Mouse (Mus musculus) T-helper 17 cell (primary cell): ENCODE results near the gene Nme2.

Experiments used
- in situ Hi-C, 2 experiments: fragments of 300-600 bp; cut with MboI, MseI; formaldehyde crosslinking; loops; 1 replicate in 1 of 2; 2 replicates in 1 of 2; pipeline ENCODE4 v1.15.1; 2025; ENCODE audit warnings: high pct_unique_total_duplicates in 2 of 2

Nme2 gene

DNA sequence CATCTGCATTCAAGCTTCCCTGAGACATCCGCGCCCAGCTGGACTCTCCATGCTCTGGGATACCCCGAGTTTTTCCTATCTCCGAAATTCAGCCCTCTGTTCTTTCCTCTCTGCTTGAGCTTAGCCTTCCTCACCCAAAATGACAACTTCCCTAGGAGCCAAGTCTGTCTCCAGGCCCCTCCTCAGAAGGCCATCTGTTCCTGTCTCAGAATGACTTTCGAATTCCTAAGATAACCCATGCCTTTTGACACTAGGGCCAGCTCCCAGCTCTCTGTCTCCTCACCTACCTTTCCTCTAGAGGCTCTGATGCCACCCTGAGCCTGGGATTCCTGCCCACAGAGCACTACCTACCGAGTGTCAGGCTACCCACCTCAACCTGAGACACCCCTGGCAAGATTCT is at the start of gene Nme2:
Nme2 (minus strand) TSS at position 101 of the 400 bp plus-strand sequence.
- in situ Hi-C loops: loop anchor here (5.0 to 25.0 kb wide), 2 partner anchors 69 to 131 kb away; partner anchors contain the start of genes Mbtd1 (in 1 of the 2) and Utp18 (in 1 of the 2)

- in situ Hi-C loops: no loop called here
Observed at GRCm38 (mm10) chr11:94003346-94003745, 47.3 kb upstream of the Nme2 start.

GRCm38 (mm10) chr11:93999276-93999675 is 43.2 kb upstream of the Nme2 start:
- in situ Hi-C loops: loop anchor here in 1 of 2 experiments (10.0 kb wide), 1 partner anchor 376 kb away; no protein-coding TSS in a partner anchor

- in situ Hi-C loops: loop anchor here in 1 of 2 experiments (10.0 kb wide), 1 partner anchor 378 kb away; no protein-coding TSS in a partner anchor
Observed at GRCm38 (mm10) chr11:93997141-93997775, 41.2 kb upstream of the Nme2 start.

GRCm38 (mm10) chr11:93996306-93997140 is 40.5 kb upstream of the Nme2 start:
- in situ Hi-C loops: loop anchor here in 1 of 2 experiments (10.0 kb wide), 1 partner anchor 378 kb away; no protein-coding TSS in a partner anchor

DNA sequence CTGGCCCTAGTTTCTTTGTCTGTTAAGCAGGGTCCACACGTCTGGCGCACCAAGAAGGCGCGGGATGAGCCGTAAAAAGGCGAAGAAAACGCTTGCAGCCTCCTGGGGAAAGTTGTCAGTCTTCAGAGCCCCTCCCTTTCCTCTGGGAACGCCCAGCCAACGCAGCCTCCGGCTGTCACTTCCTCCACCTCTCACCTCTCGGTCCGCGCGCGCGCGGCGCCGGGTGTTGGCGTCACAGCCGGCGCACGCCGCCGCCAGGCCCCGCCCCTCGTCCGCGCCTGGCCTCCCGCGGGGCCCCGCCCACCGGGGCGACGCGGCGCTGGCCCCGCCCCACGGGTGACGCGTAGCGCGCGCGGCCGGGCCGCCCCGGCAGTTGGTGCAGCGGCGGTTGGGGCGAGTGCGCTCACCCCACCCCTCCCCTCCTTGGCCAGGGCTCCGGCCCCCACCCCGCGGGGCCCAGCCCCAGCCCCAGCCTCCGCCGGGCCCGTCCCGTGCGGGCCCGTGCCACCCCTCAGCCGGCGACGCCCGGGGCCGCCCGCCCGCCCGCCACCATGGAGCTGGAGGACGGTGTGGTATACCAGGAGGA is 39.8 kb upstream of the Nme2 start, which contains the start of gene Spag9:
Spag9 (plus strand) TSS at position 372 of the 586 bp plus-strand sequence.
- in situ Hi-C loops: loop anchor here in 1 of 2 experiments (10.0 kb wide), 1 partner anchor 379 kb away; no protein-coding TSS in a partner anchor

DNA sequence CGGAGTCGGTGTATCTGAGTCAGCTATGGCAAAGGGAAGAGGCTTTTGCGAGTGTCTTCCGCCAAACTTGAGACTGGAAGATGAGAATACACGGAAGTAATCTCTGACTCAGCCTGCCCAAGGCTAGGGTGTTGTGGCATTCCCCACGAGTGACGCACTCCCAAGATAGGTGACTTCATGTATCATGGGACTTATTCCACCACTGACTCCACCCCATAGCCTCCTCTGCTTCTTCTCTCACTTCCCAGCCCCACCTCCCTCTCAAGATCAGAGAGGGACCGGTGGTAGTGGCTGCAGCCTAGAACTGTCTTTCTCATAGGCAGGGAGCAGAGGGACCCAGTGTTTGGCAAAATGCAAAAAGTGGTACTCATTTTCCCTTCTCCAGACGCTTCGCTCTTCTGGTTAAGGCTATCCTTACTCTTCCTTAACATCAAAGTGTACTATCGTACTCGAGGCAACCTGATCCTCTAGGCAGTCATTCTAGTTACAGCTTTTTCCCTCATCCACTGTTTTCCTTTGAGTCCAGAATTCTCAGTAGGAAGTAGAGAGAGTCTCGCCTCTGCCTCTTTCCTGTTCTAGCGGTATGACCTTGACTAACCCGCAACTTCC is 39.2 kb upstream of the Nme2 start:
- in situ Hi-C loops: loop anchor here in 1 of 2 experiments (10.0 kb wide), 1 partner anchor 380 kb away; no protein-coding TSS in a partner anchor

DNA sequence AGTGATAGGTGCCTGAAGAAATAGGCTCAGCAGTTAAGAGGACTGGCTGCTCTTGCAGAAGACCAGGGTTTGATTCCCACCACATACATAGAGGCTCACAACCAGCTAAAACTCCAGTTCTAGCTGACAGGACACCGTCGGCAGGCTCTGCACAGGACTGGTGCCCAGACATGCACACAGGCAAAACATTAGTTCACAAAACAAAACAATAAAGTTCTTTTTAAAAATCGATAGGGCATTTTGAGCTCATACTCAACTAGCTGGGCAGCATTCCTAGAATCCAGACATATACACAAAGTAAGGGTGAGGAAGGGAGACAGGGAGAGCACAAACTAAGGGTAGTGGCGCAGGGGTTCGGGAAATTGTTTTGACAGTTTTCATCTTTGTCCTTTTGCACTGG is 38.5 kb upstream of the Nme2 start:
- in situ Hi-C loops: loop anchor here in 1 of 2 experiments (10.0 kb wide), 1 partner anchor 380 kb away; no protein-coding TSS in a partner anchor

GRCm38 (mm10) chr11:93988328-93989062 is 32.4 kb upstream of the Nme2 start:
- in situ Hi-C loops: no loop called here

DNA sequence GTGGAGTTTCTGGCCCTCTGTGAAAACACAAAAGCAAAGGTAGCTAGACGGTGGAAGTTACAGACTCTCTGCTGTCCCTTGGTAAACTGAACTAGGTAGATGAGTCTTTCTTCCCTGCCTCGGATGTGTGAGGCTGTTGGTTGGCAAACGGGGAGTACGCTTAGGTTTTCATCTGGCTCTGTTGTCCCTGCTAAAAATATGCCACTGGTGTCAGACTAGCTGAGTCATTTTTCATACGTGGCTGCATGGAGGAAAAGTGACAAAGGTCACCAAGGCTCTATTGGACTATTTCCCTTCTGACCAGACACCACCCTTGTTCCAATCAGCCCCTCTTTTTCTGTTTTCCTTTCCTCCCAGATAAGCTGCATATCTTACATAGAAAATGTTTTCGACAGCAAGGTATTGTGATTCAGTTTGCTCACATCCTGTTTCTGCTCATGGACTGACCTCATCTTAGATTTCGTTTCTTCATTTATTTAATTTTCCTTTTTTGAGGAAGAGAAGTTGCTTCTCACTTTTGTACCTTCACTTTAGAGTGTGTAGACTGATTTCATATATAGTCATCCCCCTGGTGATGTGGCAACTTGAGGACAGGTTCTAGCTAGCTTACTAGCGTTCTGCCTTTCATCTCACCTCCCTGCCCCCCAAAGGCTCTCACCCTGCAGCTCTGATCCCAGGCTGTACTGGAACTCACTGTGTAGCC is 31.7 kb upstream of the Nme2 start:
- in situ Hi-C loops: no loop called here

- in situ Hi-C loops: no loop called here
Observed at GRCm38 (mm10) chr11:93987026-93987425, 31.0 kb upstream of the Nme2 start.

DNA sequence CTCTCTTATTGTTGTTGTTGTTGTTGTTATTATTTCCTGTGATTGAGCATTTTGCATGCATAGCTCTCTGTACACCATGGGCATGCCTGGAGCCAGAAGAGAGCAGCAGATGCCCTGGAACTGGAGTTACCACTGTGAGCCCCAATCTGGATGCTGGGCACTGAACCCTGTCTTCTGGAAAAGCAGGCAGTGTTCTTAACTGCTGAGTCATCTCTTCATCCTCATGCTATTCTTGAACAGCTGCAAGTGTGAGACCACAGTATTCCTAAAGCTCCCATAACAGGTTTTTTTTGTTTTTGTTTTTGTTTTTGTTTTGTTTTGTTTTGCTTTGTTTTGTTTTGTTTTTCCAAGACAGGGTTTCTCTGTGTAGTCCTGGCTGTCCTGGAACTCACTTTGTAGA is 30.2 kb upstream of the Nme2 start:
- in situ Hi-C loops: no loop called here

DNA sequence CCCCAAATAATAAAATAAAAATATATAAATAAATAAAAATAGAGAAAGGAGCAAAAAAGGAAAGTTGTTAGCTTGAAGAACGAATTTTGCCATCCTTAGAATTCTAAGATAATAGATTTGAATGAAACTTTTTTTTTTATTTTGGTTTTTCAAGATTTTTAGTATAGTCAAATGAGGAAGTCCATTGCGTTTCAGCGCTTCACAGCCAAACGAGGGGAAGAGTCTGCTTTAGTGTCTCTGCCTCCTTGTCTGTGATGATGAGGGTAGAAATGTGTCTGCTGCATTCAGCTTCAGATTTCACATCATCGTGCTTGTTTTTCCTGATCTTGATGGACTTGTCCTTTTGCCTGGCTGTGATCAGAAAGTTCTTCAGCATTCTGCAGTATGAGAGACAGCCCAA is 29.2 kb upstream of the Nme2 start:
- in situ Hi-C loops: no loop called here

DNA sequence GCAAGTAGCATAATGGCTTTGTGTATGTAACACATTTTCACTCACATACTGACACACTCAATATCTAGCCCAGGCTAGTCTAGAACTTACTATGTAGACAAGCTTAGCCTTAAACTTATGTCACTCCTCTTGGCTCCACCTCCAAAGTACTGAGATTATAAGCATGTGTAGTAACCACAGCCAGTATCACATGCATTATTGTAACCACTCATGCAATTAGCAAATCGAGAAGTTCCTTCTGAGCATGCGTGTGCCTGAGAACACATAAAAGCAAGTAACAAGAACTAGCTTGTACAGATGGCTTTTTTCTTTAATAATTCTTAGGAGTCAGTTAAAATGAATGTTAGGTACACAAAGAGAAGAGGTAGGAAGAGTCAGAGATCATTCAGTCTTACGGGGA is 28.6 kb upstream of the Nme2 start:
- in situ Hi-C loops: no loop called here

- in situ Hi-C loops: no loop called here
Observed at GRCm38 (mm10) chr11:93979502-93980049, 23.5 kb upstream of the Nme2 start.

- in situ Hi-C loops: loop anchor here in 1 of 2 experiments (5.0 to 25.0 kb wide), 2 partner anchors 34 to 114 kb away; no protein-coding TSS in a partner anchor
Observed at GRCm38 (mm10) chr11:93972951-93973350, 16.9 kb upstream of the Nme2 start.

GRCm38 (mm10) chr11:93969799-93970198 is 13.7 kb upstream of the Nme2 start:
- in situ Hi-C loops: loop anchor here (5.0 to 25.0 kb wide), 4 partner anchors 38 to 345 kb away; no protein-coding TSS in a partner anchor

DNA sequence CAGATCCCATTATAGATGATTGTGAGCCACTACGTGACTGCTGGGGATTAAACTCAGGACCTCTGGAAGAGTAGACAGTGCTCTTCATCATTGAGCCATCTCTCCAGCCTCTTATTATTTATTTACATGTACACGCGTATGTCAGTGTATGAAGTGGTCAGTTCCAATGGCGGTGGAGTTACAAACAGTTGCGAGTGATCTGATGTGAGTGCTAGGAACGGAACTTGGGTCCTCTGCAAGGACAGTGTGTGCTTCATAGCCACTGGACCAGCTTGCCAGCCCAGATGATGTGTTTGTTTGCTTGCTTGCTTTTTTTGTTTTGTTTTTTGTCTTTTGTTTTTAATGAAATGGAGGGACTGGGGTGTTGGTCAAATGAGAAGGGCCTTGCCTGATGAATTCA is 13.1 kb upstream of the Nme2 start:
- in situ Hi-C loops: loop anchor here (5.0 to 25.0 kb wide), 3 partner anchors 108 to 346 kb away; no protein-coding TSS in a partner anchor

DNA sequence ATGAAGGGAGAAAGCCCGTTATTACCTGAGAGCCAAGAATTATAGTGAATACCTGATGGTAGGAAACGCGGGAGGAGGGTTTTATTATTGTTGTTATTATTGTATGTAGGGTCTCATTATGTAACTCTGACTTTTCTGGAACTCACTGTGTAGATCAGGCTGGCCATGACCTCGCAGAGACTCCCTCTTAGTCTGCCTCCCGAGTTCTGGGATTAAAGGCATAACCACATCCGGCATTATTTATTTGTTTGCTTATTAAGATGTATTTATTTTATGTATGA is 12.7 kb upstream of the Nme2 start:
- in situ Hi-C loops: loop anchor here (5.0 to 25.0 kb wide), 3 partner anchors 109 to 346 kb away; no protein-coding TSS in a partner anchor
